Mouse (Mus musculus) lung, postnatal 25 days (tissue): Measurements from ENCODE around the gene Calhm3.

ENCODE experiments used
- DNase-seq: peaks from one replicate; pipeline ENCODE4 v3.0.0; 2022; ENCODE audit warnings: low spot score

The Calhm3 gene

GRCm38 (mm10) chr19:47157664-47158063 is at the start of gene Calhm3:
Gene Calhm3 (minus strand): TSS chr19:47157764.
- DNase-seq, result no peak

DNA sequence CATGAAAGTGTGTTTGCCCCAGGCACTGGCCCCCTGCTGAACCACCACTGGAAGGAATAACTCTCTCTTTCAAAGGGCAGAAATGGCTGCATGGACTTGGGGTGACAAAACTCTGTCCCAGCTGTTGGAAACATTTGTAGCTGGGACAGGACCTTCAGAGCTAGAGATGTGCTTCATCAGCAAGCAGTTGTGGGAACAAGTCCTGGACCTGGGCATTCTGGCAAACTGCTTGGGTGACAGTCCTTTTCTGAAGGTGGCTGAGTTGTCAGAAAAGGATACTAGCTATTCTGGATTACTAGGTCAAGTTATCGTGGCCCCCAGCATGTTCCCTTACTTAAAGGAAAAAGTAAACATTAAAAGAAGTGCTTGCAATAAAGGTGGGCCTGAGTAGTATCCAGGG is 48.6 kb upstream of the Calhm3 start:
- DNase-seq, result no peak

GRCm38 (mm10) chr19:47204653-47205052 is 47.1 kb upstream of the Calhm3 start:
- no peak for DNase-seq

DNA sequence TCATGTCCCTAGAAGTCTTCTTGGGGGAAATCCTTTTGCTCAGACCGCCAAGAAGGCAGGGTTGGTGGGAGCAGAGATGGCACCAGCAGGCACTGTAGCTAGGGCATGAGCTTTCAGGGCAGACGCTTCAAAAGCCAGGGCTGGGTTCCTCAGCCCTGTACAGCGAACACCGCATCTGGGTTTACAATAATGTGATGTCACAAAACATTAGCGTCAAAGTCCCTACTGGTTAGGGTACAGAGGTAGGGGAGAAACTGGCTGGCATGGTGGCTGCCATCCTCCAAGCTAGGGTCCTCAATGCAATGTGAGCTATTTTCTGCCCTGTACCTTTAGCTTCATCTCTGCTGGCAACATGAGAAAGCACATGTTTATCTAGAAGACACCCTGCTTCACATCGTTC is 45.5 kb upstream of the Calhm3 start:
- no peak for DNase-seq

- DNase-seq, result no peak
These were observed 44.9 kb upstream of the Calhm3 start for GRCm38 (mm10) chr19:47202429-47202828.

DNA sequence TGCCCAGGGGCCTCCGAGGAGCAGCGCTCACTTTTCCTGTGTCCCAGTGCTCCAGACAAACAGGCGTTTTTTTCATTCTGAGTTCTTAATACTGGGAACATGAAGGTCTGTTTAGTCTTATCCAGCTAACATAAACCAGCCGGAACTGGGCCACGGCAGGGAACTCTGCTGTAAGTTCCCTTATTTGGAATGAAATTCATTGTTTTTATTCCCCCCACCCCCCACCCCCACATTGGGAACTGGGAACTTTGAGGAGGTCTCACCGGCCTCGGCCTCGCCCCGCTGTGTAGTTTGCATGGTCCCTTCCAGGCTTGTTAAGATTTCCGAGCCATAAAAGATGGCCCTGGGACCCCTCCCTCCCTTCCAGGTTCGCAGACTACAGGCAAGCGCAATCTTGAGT is 44.4 kb upstream of the Calhm3 start:
- DNase-seq, result no peak

DNA sequence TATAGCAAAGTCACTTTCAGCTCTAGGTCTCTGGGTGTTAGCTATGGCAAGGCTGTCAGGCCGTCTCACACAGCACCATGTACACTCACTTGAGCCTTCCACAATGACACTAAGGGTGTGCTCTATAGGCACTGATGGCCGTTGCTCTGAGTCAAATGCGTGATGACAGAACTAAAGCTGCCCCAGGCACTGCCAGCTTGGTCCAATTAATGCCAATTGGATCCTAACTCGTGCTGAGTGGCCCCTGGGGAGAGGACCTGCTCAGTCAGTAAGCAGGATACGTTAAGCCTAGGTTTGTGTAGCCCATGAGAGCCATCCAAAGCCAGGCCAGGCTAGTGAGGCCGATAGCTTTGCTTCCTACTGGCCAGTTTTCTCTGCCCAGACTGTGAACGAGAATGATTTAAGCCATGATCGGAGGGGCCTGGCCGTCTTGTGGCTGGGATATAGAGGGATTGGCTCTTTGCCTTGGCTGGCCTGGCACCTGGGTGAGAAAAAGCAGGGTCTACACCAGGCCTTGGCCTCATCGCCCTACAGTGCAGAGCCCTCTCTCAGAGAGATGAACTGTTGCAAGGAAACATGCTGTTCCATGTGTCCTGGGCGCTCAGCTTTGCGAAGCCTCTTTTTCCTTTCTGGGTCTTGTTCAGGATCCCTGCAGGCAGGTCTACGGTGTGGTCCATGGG is 41.2 kb upstream of the Calhm3 start:
- DNase-seq, result no peak

DNA sequence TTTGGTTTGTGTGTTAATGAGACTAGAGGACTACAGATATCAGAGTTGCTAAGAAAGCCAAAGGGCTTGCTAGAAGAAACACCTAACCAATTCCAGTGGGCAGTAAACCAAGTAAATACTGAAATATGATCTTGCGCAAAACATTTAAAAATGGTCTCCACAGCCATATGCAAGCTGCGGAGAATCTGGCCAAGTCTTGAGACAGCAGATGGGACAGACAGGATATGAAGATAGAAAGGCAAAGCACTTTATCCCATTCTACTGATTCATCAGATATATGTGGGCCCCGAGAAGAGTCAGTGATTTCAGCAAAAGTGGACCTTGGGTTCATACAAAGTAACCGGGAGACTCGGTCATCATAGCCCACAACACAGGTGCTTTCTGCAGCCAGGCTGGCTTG is 34.6 kb upstream of the Calhm3 start:
- DNase-seq, result no peak

DNA sequence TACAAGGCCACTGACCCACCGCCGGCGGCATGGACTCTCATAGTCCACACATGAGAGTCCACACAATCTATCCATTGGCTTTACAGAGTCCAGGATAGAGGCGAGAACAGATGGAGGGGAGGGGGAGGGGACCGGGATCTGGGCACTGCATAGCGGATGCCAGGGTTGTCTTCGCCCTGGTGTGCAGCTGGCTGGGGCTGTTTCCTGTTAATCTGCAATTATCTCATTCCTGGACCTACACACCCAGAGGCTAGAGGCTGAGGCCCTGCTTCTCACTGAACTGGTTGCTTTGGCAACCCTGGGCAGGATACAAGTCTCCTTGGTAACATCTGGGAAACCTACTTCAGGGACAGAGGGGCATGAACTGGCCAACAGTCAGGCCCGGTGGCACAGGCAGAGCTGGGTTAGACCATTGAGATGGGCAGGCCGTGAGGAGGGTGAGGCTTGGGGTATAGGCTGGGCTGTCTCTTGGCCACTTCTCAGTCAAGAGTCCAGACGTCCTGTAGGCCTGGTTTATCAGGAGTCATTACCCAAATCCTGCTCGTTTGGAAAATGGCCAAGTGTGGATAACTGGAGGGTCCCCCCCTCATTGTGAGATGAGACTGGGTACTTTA is 31.1 kb upstream of the Calhm3 start:
- no peak for DNase-seq

DNA sequence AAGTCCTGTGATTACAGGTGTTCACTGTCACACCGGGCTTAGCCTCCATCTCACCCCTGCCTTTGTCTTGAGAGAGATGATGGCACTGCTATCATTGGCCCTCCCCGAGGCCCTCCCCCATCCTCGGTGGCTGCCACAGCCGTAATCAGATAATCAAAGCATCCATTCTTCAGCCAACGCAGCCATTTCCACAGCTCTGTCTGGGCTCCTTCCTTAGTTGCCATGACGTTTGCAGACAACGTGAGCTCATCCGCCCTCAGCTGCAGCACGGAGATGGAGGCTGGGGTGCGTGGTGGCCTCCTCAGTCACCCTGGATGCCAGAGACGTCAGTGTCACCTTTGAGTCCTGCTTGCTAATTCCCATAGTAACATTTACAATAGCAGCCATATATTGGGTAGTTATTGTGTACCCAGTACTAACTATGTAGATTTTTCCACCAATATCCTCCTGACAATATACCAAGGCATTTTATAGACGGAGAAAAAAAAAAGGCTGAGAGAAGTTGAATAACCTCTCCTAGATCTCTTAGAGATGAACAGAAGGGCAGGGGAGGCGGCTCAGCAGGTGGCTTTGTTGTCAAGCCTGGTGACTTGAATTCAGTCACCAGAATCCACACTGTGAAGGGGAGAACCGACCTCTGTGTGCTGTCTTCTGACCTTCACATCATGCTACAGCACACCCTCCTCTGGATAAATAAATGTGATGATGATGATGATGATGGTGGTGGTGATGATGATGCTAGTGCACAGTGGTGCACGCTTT is 29.1 kb upstream of the Calhm3 start:
- DNase-seq, result no peak

- no peak for DNase-seq
These were observed 27.2 kb upstream of the Calhm3 start for GRCm38 (mm10) chr19:47184736-47185135.

DNA sequence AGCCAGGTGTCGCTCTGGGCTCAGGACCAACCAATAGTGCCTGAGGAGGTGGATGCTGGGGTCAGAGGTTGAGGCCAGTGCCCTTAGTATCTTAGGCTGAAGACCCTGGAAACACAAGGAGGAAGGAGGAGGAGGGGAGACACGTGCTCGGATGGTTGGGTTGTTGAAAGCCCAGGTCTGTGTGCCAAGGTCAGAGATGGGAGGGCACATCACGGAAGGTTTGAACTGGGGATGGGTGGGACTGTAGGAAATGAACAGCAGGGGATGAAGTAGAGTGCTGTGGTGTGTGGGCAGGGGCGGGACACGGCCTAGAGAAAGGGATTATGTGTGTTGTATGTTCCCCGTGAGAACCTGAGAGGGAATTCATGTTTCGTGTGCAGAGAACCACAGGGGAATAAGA is 26.7 kb upstream of the Calhm3 start:
- DNase-seq, result no peak

GRCm38 (mm10) chr19:47180011-47180410 is 22.4 kb upstream of the Calhm3 start:
- no peak for DNase-seq

DNA sequence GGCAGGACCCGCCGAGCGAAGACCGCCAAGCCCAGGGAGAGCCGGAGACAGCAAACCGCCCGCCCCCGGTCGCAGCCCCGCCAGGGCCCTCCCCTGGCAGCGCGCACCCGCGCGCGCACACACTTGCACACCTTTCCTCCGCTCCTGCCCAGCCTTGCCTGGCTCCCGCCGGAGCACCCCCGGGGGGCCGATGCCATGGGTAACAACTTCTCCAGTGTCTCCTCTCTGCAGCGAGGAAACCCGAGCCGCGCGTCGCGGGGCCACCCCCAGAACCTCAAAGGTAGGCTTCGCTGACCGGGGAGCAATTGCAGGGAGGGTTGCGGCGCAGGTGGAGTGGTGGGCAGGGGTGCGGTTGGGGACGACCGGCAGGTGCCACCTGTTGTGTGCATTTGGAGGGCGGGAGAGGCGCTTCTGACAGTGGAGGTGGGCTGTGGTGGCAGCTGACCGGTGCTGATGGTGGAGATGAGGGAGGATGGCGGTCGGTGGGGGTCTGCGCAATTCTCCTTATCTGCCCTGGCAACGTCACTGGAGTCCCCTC is 21.8 kb upstream of the Calhm3 start:
- DNase-seq, result no peak

GRCm38 (mm10) chr19:47178431-47179271 is 21.1 kb upstream of the Calhm3 start, which contains the start of gene Neurl1a:
Gene Neurl1a (plus strand): TSS chr19:47178820.
- peak; percentile 7 for DNase-seq

GRCm38 (mm10) chr19:47178001-47178400 is 20.4 kb upstream of the Calhm3 start:
- peak; percentile 23 for DNase-seq

DNA sequence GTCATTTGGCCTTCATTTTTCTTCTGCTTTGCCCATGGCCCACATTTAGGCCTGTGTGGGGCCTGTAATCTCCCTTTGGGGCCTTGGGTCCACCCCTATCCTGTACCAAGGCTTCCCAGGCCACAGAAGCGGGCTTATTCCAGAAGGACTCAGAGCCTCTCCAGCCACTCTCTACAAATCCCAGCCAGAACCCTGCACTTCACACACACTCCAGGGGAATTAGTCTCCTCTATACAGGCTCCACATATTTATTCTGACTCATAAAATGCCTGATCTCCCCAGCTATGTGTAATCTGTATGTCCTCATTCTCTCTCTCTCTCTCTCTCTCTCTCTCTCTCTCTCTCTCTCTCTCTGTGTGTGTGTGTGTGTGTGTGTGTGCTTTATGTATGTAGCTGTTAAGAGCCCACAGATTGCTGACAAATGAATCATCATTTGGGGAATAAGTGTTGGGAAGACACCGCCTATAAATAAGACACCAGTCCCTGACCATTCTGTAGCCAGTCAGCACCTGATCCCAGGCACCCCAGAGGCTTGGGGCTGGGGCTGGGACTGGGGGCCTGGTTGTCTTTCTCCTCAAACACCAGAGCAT is 19.4 kb upstream of the Calhm3 start:
- no peak for DNase-seq

DNA sequence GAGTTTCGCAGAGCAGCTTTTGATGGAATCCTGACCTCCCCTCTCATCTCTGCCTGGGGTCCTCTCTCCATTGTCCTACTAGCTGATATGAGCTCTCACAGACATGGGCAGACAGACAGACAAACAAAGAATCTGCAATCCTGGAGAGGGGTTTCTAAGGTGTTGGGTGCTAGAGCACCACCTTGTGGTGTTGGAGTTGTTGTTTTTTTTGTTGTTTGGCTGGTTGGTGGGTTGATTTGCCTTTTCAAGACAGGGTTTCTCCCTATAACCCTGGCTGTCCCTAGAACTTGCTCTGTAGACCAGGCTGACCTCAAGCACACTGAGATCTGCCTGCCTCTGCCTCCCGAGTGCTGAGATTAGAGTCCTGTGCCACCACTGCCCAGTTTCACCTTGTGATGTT is 17.9 kb upstream of the Calhm3 start:
- DNase-seq, result no peak

DNA sequence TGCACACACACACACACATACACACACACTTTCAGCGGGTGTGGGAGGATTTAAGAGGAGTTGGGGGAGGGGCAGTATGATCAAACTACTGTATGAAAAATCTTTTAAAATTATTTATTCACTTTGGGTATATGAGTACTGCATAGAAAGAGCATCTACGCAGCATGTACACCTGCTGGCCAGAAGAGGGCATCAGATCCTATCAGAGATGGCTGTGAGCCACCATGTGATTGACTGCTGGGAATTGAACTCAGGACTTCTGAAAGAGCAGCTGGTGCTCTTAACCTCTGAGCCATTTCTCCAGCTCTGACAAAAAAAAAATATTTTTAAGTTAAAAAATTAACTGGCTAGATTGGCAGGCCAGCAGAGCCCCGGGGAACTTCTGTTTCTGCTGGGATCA is 17.0 kb upstream of the Calhm3 start:
- DNase-seq, result peak; percentile 20

GRCm38 (mm10) chr19:47168793-47169412 is 11.3 kb upstream of the Calhm3 start:
- peak; percentile 78 for DNase-seq

GRCm38 (mm10) chr19:47168223-47168622 is 10.7 kb upstream of the Calhm3 start:
- DNase-seq, result peak; percentile 47
